Mouse (Mus musculus) bone marrow, adult 2 months (tissue): ENCODE measurements around the gene 1700069L16Rik.

Source experiments
- CTCF ChIP-seq: fragments of 200-500 bp; IDR thresholded peaks from 2 replicates; pipeline ENCODE4 v1.5.1; 2011; ENCODE audit warnings: low read length, control low read depth; ENCODE audit not compliant: control insufficient read depth, insufficient read depth
- POLR2A ChIP-seq: fragments of 200-500 bp; IDR thresholded peaks from 2 replicates; pipeline ENCODE4 v1.6.1; 2011; ENCODE audit warnings: low read depth, mild to moderate bottlenecking, control low read depth, low read length, borderline replicate concordance; ENCODE audit not compliant: control insufficient read depth

DNA sequence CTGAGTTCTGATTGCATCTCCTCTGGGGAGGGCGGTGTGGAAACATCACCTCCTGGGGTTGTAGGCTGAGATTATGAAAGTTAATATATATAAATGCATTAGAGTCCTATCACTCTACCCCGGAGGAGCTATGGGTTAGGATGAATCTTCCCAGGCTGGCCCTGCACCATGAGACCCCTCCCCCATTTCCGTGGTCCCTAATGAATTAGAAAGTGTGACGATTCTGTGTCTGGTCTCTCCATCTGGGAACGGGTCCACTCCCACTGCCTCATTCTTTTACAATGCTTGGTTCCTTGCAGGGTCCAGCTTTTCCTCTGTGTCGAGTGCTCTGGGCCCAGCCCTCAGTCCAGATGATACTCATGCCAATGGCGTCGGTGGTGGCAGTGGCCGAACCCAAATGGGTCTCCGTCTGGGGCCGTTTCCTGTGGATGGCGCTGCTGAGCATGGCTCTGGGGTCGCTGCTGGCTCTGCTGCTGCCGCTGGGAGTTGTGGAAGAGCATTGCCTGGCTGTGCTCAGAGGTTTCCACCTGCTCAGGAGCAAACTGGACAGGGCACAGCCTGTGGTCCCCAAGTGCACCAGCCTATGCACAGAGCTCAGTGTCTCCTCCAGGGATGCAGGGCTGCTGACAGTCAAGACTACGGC lies 12.1 kb upstream of the 1700069L16Rik start:
- TF ChIP-seq CTCF (no peak), POLR2A (no peak)
